Mouse (Mus musculus) adrenal gland, adult 18-20 months (tissue): ENCODE data around the gene Satb1. TPM values are rescaled to one million over a fixed set of nuclear protein-coding genes. Genes with fewer than 3 reads are reported as not detected.
A peak's percentile ranks its signal among the peaks of the same experiment; 100 is the strongest.

Experiments
- DNase-seq, 2 experiments: peaks; one replicate each; pipeline ENCODE4 v3.0.0; 2021 to 2022; ENCODE audit warnings: low spot score in 2 of 2
- total RNA-seq, 2 experiments: library from RNA; stranded (reverse); gene quantifications; 1 replicate in 1 of 2; 2 replicates in 1 of 2; pipeline ENCODE4 v1.2.3; 2021

Gene Satb1
- total RNA-seq, 2 experiments from 2014 or later, result 16.3 to 22.2 TPM

DNA sequence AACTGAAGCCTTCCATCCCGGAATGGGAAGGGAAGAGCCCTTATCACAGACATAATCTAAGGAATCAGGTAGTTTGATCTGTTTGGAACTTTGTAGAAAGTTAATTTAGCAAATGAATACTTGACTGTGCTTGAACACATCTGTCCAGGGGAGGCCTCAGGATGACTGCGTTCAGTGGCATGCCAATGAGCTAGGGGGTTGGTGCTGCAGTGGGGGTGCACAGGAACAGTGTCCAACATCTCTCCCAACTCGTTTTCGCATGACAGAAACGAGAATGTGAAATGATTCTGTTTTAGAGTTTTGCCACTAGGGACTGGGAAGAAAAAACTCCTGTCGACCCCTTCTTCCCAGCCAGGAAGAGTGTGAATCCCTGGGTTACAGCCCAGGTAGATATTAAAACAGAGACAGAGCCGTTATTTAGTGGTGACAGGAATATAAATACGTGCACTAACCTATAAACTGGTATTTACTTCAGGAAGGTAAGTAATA is 5.1 kb downstream of the Satb1 start:
- no peak for DNase-seq

DNA sequence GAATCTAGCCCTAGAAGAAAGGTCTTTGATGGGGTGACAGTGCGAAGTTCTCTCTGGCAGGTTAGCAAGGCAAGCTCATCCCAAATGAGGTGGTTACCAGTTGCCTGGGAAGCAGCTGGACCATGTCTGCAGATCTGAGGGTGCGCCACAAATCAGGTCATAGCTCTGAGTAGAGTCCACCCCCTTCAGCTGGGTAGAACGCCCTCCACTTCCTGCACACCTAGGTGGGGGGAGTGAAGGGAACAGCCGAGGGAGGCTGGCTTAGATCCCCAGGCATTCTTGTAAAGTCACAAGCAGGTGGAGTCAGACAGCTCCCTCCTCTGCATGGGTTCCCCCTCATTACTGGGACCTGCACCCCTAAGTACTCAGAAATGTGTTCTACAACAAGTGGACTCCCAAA is 6.6 kb downstream of the Satb1 start:
- DNase-seq, result no peak

DNA sequence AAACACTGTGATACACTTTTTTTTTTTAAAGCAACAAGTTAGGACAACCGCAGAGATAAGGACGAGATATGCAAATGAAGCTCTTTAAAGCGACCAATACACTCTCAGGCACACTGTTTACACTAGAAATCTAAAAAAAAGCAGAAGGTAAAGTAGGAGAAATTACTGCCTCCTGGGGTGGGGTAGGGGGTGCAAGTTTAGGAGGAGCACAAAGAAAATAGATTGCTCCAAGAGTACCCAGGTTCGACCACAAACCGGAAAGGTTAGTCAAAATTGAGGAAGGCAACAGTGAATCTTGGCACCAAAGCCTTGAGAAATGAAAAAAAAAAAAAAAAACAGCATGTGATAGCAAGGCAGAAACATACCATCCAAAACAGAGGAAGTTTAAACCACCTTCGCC is 18.8 kb downstream of the Satb1 start:
- no peak for DNase-seq

DNA sequence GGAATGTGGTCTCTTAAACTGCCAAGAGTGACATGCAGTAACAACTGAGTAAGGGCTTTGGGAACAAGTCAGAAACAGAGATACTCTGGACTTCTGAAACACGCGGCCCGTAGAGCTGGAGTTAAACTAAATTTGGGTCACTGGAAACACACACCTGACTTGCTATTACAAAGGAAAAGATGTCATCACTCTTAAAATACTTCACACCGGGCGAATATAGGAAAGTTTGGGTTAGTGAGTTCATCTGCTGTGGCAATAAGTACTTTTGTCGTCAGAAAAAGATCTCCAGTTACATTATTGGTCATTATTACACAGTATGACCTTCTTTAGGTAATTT is 19.3 kb downstream of the Satb1 start:
- DNase-seq, result no peak

DNA sequence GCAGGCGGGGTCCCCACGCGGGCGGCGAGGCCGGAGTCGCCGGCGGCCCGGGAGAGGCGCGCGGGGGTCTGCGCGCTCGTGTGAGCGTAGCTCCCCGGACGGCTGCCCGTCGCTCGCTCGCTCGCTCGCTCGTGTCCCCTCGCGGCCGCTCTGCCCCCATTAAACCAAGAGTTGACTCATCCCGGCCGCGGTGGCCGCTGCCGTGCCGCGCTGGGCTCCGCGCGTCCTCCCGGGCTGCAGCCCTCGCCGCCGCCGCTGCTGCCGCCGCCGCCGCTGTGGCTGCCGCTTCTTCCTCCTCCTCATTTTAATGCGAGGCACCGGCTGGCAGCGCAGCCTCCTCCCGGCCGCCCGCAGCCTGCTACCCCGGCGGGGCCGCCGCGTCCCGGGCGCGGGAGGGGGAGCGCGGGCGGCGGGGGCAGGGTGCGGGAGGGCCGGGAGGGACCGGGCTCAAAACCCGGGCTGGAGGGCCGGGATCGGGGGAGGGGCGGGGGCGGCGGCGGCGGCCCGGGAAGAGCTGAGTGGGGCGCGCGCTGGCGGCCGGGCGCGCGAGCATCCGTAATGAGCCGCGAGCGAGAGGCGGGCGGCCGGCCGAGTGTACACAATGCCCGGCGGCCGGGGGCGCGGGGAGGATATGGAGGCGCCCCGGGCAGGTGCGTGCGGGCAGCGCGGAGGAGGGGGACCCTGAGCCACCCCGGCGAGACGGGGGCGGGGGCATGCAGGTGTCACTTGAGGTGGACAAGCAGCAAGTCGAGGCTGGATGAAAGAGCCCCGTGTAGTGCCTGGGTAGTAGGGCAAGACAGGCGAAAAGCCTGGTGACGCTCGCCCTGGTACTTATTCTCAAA is 19.9 kb downstream of the Satb1 start:
- peak; percentile 51 to 57 for DNase-seq

DNA sequence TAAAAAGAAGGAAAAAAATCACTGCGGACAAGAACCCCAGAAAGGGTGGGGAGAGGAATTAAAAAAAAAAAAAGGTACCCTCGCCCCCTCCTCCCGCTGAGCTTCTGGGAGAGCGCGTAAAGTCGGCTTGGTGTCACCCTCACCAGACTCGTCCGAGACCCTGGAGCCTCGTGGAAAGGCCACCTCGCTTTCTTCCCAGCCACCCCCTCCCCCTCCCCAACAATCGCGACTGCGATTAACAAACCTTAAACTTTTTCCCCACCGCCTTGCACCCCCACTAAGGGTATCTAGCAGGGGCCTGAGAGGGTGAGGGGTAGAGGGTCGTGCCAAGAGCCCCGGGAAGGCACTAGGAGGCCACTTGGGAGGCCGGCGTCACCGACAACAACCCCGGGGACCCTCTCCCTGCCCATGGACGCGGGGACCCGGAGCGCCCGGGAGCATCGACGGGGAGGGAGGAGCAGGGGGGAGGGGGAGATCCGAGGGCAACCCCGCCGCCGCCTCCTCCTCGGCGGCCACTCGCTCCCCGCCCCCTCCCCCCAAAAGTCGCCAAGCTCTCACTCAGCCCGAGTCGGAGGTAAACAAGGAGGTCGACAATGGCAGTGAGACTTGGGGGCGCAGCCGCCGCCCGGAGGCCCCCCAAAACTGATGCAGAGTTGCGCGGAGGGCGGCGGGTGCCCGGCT is 20.7 kb downstream of the Satb1 start:
- peak; percentile 30 to 35 for DNase-seq

DNA sequence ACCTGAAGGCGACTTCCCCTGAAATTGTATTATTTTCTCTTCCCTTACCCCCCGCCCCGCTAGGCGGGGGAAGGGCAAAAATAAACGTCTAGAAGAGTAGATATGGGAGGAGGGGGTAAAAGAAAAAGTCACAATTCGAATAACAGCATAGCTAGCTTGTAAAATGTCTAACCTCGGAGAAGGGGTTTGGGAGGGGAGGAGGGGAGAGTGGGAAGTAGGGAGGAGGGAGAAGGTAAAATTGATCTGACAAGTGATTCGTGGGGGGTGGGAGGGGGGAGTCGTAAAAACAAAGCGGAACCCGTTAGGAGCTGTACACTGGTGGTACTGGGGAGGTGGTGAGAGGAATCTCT is 21.2 kb downstream of the Satb1 start:
- no peak for DNase-seq

DNA sequence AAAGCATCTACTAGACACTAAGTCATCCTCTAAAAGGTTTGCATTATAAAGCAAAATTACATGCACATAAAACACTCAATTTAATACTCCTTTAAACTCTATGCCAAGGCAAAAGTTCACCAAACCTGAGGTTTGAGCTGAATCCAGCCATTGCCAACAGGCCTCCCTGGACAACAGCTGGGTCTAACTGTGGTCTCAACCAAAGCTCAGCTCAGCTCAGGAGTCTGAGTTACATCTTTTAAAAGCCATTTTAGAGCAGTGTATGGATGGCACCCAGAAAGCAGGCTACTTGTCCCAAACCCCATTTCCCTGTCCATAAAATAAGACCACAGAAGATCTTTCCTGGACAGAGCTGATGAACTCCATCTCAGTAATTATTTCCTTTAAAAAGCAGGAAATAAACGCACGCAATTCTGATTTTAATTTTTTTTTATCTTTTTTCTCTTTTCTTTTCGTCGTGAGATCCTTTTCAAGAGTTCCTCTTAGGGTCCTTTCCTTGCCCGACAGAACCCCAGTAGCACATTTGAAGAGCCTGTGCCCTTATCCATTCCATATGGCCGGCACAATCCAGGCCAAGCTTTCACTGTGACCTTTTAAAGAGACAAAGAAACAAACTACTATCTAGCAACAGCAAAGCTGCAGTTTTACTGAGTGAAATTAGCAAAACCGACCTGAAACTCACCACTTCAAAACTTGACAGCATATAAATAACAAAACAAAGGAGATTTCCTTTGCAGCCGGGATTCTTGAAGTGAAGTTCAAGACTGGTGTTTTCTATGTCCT is 21.8 kb downstream of the Satb1 start:
- DNase-seq, result peak; percentile 26 to 49

DNA sequence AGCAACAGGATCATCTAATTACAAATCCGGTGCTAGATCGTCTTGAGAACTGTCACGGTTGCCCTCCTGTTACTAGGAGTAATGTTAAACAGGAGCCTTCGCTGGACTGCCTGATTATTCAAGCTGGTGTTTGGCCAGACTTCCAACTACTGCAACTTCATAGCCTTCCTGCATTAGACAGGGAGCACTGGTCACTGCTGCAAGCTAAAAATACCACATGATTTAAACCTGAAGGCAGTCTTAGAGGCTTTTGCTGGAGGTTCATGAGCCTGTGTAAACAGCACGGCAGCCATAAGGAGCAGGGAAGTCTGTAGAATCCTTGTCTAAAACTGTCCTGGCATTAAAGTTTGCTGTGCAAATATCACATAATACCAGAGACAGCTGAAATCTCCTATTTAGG is 25.7 kb downstream of the Satb1 start:
- no peak for DNase-seq

DNA sequence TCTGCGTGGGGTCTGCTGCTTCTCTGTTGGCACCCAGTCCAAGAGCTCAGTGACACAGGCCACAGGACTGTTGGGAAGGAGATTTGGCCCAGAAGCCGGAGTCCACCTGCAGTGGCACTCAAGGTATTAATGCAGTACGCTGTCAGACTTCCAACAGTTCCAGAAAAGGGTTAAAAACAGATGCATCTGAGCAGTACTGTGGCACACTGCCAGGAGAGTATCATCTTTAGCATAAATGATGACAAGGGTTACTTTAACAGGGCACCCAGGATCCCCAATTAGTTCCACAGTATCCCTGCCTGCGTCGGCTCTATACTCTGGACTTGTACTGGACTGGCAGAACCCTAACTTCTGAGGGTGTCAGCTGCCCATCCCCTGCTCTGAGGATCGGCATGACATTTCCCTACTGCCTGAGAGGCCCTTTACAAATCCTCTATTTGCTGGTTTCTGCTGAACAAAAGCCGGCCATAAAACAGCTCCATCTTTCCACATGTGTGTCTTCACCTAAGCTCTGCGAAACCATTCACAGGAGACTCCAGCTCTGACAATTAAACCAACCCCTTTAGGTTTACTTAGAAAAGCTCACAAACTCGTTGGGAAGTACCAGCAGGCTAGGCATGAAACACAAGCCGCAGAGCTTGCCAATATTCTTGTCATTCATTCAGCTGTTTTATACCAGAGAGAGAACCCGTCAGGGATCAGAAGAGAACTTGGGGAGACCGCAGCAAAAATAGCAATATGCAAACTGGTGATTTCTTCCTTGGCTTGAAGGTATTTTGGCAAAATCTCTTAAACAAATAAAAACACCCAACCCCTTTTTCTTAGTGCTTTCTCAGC is 26.7 kb downstream of the Satb1 start:
- DNase-seq, result no peak

DNA sequence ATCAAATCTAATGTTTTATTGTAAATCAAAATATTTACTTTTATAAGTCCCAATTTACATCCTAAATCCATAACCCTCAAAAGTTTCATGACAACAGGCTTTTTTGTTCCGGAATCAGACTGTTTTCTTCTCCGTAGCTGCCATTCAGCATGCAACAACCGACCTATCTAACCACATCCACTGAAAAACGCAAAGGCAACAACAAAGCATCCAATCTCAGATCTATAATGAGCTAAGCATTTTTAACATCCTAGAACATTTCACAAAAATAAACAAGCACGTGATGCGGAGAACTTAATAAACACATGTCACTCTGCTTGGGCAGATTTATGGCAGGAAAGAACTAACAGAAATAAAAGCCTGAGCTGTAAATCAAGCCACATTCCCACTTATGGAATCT is 32.9 kb downstream of the Satb1 start:
- no peak for DNase-seq

DNA sequence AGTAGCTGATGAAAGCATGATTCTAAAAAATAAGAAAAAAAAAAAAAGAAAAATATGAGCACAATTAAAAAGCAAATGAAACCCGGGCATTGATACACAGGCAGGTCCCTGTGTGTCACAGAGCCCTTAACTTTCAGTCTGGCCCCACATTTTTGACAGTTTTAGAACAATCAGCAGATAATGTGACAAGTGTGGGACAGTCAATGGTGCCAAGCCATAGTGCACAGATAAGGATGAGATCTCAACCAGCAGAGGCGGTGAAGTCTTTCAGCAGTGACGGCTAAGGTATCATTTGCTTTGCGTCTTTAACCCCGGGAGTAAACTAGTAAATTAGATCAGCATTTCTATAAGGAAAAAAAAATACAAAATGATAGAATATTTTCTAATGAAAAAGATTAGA is 36.6 kb downstream of the Satb1 start:
- no peak for DNase-seq

DNA sequence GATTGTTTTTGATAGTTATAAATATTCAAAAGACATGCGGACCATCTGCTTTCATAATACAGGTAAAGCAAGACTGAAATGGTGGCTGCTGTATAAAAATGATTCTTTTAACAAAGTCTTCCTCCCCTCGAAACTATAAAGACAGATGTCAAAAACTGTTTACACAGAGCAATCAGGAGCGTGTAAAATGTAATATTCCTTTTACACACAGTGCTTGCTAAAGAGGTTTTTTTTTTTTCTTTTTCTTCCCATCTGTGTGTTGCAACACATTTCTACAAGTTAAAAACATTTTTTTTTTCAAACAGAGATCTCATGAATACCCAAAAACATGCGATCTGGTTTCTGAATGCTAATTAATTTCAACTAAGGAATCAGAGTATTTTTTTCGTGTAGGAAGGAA is 41.9 kb downstream of the Satb1 start:
- no peak for DNase-seq

DNA sequence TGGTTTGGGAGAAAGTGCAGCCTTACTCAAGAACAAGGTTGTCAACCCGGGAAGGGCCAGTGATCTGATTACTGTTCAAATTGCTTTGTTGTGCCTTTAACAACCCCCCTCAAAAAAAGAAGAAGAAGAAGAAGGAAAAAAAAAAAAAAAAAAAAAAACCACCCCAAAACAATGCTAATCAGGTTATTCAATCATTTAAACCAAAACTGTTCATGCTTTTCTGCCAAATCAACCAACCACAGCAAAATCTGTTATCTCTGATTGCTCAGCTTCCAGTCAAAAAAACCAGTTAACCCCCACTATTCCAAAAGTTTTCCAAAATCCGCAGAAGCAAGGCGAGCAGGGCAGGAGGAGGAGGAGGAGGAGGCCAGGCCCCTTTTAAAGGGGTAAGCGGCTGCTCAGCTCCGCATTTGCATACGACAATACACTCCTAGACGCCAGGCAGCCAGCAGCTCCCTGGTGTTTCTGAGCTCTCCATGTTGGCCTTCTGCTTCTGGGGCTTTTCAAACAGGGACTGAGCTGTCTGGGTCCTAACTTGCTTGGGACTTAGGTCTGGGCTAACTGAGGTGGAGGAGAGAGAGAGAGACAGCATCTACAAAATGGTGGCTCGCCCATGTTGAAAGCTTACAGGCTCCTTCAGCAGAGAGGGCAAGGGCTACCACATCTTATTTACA is 42.6 kb downstream of the Satb1 start:
- DNase-seq, result no peak

DNA sequence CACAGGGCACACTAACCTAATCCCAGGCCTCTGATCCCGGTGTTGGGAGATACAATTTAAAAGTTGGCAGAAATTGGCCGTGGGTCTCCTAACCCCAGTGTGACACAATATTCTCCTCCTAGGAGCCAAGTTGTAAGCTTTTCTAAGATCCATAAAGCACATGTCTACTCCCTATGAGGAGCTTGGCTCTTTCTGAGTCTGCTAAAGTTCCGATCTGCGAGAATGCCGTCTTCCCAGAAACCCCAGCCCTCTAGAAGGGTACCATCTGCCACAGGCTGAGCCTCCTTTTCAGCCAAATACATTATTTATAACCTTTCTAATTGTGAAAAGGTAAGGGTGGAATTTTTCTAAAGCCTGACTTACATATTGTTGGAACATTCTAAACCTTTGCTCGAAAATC is 43.3 kb downstream of the Satb1 start:
- DNase-seq, result no peak

DNA sequence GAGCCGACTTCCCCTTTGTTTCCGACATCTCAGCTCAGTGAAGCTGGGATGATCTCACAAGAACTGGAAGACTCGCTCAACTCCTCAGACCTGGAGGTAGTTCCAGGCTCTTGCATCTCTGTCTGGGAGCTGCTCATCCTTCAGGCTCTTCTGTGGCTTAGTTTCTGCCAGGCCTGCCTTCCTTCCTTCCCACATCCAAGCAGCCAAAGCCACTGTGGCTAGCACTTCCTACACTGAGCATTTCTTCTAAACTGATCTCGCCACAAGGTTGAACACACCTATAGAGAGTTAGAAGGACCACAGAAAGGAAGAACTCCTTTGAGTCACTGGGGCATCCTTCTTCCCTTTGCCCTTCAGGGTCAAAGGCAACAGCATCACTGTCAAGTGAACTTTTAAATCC is 44.0 kb downstream of the Satb1 start:
- DNase-seq, result no peak

DNA sequence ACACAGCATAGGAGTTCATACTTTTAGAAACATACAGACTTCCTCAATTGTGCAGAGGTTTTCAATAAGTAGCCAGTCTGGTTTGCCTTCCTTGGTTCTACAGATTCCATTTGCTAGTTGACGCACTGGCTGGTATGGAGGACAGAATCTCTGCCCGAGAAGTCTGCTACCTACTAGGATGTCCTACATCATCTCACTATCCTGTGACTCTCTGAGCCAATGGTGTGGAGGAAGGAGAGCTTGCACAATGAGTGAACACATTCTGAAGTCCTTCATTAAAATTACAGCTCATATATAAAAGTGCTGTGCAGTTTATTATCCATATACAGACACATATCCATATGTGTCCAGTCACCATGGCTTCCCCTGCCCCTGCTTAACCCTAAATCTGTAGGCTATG is 45.1 kb downstream of the Satb1 start:
- DNase-seq, result no peak

DNA sequence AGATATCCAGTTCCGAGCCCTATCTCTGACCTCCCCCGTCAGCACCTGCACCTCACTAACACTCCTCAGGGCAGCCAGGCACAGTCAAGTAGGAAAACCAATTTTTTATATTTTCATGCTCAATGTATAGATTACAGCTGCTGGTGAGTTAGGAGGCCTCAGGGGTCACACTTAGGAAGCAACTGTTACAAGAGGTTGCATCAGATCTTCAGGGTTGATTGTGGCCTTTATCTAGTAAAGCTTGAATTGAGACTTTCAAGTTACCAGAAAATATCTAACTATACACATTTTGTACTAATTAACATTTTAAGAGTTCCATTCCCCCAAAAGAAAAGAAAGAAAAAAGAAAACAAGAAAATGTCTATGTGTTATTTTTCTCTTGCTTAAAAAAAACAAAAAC is 47.0 kb downstream of the Satb1 start:
- no peak for DNase-seq

DNA sequence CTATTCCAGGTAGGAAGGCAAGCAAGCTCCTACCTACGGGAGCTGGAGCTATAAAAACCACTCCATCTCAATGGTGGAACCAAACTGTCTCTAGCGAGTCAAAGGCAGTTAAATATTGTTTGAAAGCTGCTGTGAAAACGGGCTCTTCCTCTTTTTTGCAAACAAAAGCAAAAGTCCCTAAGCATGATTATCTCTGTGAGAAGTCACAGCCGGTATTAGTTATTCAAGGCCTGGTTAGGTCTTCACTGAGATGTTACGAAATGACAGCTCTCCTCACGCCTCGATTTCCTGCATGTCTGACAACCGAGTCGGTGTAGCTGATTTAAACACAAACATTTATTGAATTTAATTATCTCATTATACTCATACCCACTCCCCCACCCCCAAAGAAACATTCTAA is 48.2 kb downstream of the Satb1 start:
- no peak for DNase-seq

DNA sequence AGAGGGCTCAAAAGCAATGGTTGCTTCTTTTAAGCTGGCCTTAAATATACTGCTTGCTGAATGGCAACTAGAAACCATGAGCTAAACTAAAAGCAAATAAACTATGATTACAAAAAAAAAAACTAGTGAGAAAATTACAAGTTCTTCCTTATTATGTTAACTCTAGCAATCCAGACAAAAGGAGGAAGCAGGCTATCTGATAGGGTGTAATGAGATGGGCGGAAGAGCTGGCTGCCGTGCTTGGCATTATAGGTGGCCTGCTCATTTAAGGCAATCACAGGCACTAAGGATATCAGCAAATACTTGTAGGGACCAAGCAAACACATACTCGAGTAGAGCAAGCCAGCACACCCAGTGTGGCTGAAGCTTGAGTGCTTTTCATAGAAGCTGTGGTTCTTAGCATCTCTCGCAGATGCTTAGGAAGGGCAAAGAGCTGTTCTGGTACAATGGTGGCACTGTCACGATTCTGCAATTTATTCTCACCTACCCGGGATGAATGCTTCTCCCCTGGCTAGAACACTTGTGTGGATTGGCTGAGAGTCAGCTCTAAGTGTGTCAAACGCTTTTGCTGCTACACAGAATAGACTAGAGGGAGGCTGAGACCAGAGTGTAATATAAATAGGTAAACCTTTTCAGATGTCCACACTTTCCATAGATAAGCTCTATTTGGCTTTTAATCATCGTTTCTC is 49.4 kb downstream of the Satb1 start:
- no peak for DNase-seq
